Mouse (Mus musculus) liver, adult 2 months (tissue): ENCODE results near the gene Ipo7.
"Not testable (repeated sequence)": the region's sequence is repeated elsewhere in the genome, so short reads cannot be mapped to it uniquely, and the experiment has no call there.

Experiments used
- CTCF ChIP-seq: fragments of 200-500 bp; IDR thresholded peaks from 2 replicates; pipeline ENCODE4 v1.5.1; 2011; ENCODE audit warnings: low read depth, low read length, control low read depth
- POLR2A ChIP-seq: fragments of 200-500 bp; IDR thresholded peaks from 2 replicates; pipeline ENCODE4 v1.6.1; 2011; ENCODE audit warnings: low read length, control low read depth; ENCODE audit not compliant: insufficient read depth; ENCODE audit errors: extremely low read depth

DNA sequence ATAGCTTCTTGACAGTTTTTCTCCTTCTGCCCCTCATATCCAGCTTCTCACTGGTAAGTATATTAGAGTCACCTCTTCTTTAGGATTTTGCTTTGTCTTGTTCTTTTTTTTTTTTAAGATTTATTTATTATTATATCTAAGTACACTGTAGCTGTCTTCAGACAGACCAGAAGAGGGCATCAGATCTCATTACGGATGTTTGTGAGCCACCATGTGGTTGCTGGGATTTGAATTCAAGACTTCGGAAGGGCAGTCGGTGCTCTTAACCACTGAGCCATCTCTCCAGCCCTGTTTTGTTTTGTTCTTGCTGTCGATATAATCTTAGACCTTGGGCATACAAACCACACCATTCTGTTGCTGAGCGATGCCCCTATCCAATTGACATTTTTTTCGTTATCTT, 31.3 kb upstream of the Ipo7 start, which contains the start of gene Tmem41b:
- not testable (repeated sequence) for TF ChIP-seq POLR2A, CTCF
